Mouse (Mus musculus) G1E (cell line): Measurements from ENCODE around the gene Tob1. TPM values are rescaled to one million over a fixed set of nuclear protein-coding genes. Genes with fewer than 3 reads are reported as not detected.

Source experiments
- ATAC-seq: 2 replicates; pipeline ENCODE4 v1.8.0; 2016; ENCODE audit warnings: mild to moderate bottlenecking; ENCODE audit not compliant: insufficient number of reproducible peaks, poor library complexity, low FRiP score, severe bottlenecking; ENCODE audit errors: extremely low read depth
- DNase-seq: peaks from one replicate; pipeline ENCODE4 v3.0.0; 2012; ENCODE audit warnings: low spot score
- H3K27me3 ChIP-seq: 2 replicates; pipeline ENCODE4 v1.6.1; 2012; ENCODE audit warnings: mild to moderate bottlenecking, low read length, inconsistent platforms; ENCODE audit not compliant: insufficient read depth
- H3K36me3 ChIP-seq: replicated peaks from 2 replicates; pipeline ENCODE3; 2012; ENCODE audit warnings: mild to moderate bottlenecking, inconsistent platforms
- H3K4me1 ChIP-seq: 2 replicates; pipeline ENCODE4 v1.6.1; 2012; ENCODE audit warnings: low read depth, low read length, inconsistent platforms, mixed read lengths; ENCODE audit not compliant: insufficient read depth
- H3K4me3 ChIP-seq: 2 replicates; pipeline ENCODE4 v1.5.1; 2012; ENCODE audit warnings: low read depth, mild to moderate bottlenecking, inconsistent platforms, low read length, moderate library complexity, mixed read lengths
- H3K9me3 ChIP-seq: replicated peaks from 2 replicates; pipeline ENCODE4 v1.6.1; 2012; ENCODE audit warnings: inconsistent platforms
- CTCF ChIP-seq: IDR thresholded peaks from 2 replicates; pipeline ENCODE4 v1.5.1; 2012; ENCODE audit warnings: low read depth, low read length, inconsistent platforms, mixed read lengths
- GATA1 ChIP-seq: IDR thresholded peaks from 2 replicates; pipeline ENCODE4 v1.6.1; 2012; ENCODE audit warnings: borderline replicate concordance, low read length, inconsistent platforms, mixed read lengths
- GATA2 ChIP-seq: IDR thresholded peaks from 2 replicates; pipeline ENCODE4 v1.6.1; 2012; ENCODE audit warnings: low read depth, low read length, inconsistent platforms, borderline replicate concordance
- POLR2AphosphoS5 ChIP-seq: IDR thresholded peaks from 2 replicates; pipeline ENCODE4 v1.6.1; 2012; ENCODE audit warnings: low read depth, low read length, inconsistent platforms; ENCODE audit not compliant: insufficient replicate concordance
- TAL1 ChIP-seq: conservative IDR thresholded peaks from 2 replicates; pipeline ENCODE4 v1.6.1; 2012; ENCODE audit warnings: low read depth, low read length, inconsistent platforms, mixed read lengths
- polyA plus RNA-seq: library from polyadenylated mRNA; stranded (reverse); fragments of >175 nt; gene quantifications from 2 replicates; pipeline ENCODE4 v1.2.3, GENCODE M21; 2012
- total RNA-seq, 2 experiments: library from RNA; stranded (forward) in 1 of 2; stranded (reverse) in 1 of 2; fragments of 200-1000 nt in 1 of 2; fragments of >200 nt in 1 of 2; fragmentation: Nextera tagmentation in 1 of 2; gene quantifications; 2 replicates each; pipeline ENCODE4 v1.2.3; 2014 to 2017

Tob1 gene
- total and polyA plus RNA-seq, 3 experiments = 9.9 to 28.6 (median 11.1) TPM

- Histone ChIP-seq H3K4me3 (no peak overlapping the region), H3K4me1 (peaks cover 17% of the 10 kb centered on the region), H3K9me3 (no peaks in the 10 kb centered on the region), H3K27me3 (peaks cover 82% of the 10 kb centered on the region), H3K36me3 (no peaks in the 10 kb centered on the region)
- no peak for TF ChIP-seq TAL1
- ATAC-seq = no peak
- DNase-seq = no peak
These were observed 31.6 kb downstream of the Tob1 start for GRCm38 (mm10) chr11:94242760-94243421.

GRCm38 (mm10) chr11:94243422-94244180 is 32.3 kb downstream of the Tob1 start:
- Histone ChIP-seq H3K4me1 (peaks cover 17% of the 10 kb centered on the region), H3K9me3 (no peaks in the 10 kb centered on the region), H3K4me3 (no peak overlapping the region), H3K36me3 (no peaks in the 10 kb centered on the region), H3K27me3 (peaks cover 80% of the 10 kb centered on the region)
- TF ChIP-seq POLR2AphosphoS5 = no peak
- TF ChIP-seq GATA1 = no peak
- no peak for TF ChIP-seq TAL1
- no peak for TF ChIP-seq CTCF
- no peak for TF ChIP-seq GATA2
- ATAC-seq (no peak), DNase-seq (no peak)

GRCm38 (mm10) chr11:94244385-94244784 is 33.1 kb downstream of the Tob1 start:
- no peak overlapping the region for H3K4me3 ChIP-seq
- no peaks in the 10 kb centered on the region for H3K36me3 ChIP-seq
- H3K4me1 ChIP-seq = peaks cover 17% of the 10 kb centered on the region
- DNase-seq = no peak
- no peak for TF ChIP-seq GATA1
- TF ChIP-seq CTCF = no peak
- TF ChIP-seq TAL1 = no peak
- peaks cover 81% of the 10 kb centered on the region for H3K27me3 ChIP-seq
- no peak for ATAC-seq
- no peaks in the 10 kb centered on the region for H3K9me3 ChIP-seq

GRCm38 (mm10) chr11:94245955-94246788 is 34.9 kb downstream of the Tob1 start, which contains the start of gene Wfikkn2:
Gene Wfikkn2, minus strand, starts transcription at chr11:94246005.
- Histone ChIP-seq H3K4me3 (no peak within 1 kb of the TSS), H3K4me1 (peaks cover 8% of the 10 kb centered on the region), H3K27me3 (peaks cover 70% of the 10 kb centered on the region), H3K36me3 (no peaks in the 10 kb centered on the region), H3K9me3 (no peaks in the 10 kb centered on the region)
- ATAC-seq (no peak), DNase-seq (no peak)
- TF ChIP-seq POLR2AphosphoS5 = no peak

GRCm38 (mm10) chr11:94246789-94247061 is 35.5 kb downstream of the Tob1 start:
- H3K27me3 ChIP-seq = peaks cover 69% of the 10 kb centered on the region
- ATAC-seq (no peak), DNase-seq (no peak)
- H3K4me1 ChIP-seq = peaks cover 8% of the 10 kb centered on the region
- no peak overlapping the region for H3K4me3 ChIP-seq
- no peaks in the 10 kb centered on the region for H3K36me3 ChIP-seq
- no peaks in the 10 kb centered on the region for H3K9me3 ChIP-seq
- TF ChIP-seq GATA2 (no peak), POLR2AphosphoS5 (no peak), TAL1 (no peak), GATA1 (no peak), CTCF (no peak)

GRCm38 (mm10) chr11:94253156-94253555 is 41.9 kb downstream of the Tob1 start:
- no peak for ATAC-seq
- no peak for DNase-seq
- Histone ChIP-seq H3K4me3 (no peak overlapping the region), H3K9me3 (no peaks in the 10 kb centered on the region; the same call in 1 of the 2 replicates), H3K36me3 (no peaks in the 10 kb centered on the region), H3K27me3 (peaks cover 55% of the 10 kb centered on the region), H3K4me1 (peaks cover 8% of the 10 kb centered on the region)
- TF ChIP-seq TAL1 = no peak
- TF ChIP-seq POLR2AphosphoS5 = no peak
- TF ChIP-seq GATA2 = no peak
- no peak for TF ChIP-seq GATA1
- TF ChIP-seq CTCF = no peak
